Mouse (Mus musculus): ENCODE data around the gene Tsga10ip.

DNA sequence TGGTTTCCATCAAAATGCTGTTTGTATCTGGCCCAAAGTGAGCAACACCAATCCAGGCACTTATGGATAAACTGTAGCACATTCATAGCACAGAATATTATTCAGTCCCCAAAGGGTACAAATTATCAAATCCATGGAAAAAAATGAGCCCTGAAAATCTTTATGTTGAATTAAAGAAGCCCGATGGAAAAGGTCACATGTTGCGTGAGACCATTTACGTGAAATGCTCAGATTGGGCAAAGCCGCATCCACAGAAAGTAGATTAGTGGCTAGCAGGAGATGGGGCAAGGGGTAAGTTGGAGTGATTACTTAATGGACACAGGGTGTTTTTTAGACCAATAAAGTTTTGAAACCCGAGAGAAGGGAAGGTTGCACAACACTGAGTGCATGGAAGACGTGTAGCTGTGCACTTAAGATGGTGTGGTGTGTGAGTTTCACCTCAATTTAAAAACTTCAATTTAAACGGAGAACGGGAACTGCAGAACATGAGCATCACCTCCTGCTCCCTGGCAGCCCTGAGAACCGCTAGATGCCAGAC lies 42.1 kb upstream of the Tsga10ip start:
- TF ChIP-seq CTCF (IDR thresholded peaks at IDR 0.05; ENCODE audit: low read depth, low read length) (no peak), POLR2A (IDR thresholded peaks at IDR 0.05; ENCODE audit: extremely low read depth, insufficient read depth, low read length) (no peak)
